Mouse (Mus musculus) cerebellum, postnatal 14 days (tissue): ENCODE results near the gene Rpl3.

Experiments
- DNase-seq, 2 experiments: peaks; one replicate each; pipeline ENCODE4 v3.0.0; 2021; ENCODE audit warnings: mixed read lengths in 2 of 2

Rpl3 gene

DNA sequence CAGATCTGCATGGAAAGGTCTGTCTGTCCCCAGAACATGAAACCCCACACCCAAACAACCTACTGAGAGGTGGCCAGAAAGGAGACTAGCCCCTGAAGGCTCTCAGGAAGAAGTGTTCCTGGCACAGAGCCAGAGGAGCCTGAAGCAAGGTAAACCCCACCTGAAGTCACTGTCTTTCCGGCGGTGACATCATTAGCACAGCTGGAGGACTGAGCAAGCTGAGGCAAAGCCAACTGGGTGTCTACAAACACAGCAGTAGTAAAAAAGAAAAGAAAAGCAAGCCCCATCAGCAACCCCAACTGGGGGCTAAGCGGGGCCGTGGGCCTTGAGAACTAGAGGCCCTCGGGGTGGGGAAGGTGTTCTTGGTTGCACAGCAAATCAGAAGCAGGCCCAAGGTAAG, 26.7 kb downstream of the Rpl3 start:
- no peak for DNase-seq

GRCm38 (mm10) chr15:80062821-80063220, 28.8 kb downstream of the Rpl3 start:
- DNase-seq, result no peak

- no peak for DNase-seq
Observed at GRCm38 (mm10) chr15:80062339-80062738, 29.3 kb downstream of the Rpl3 start.

GRCm38 (mm10) chr15:80061071-80061550, 30.6 kb downstream of the Rpl3 start:
- no peak for DNase-seq

GRCm38 (mm10) chr15:80060356-80061070, 31.2 kb downstream of the Rpl3 start:
- no peak for DNase-seq

GRCm38 (mm10) chr15:80059606-80060005, 32.1 kb downstream of the Rpl3 start:
- DNase-seq, result no peak

GRCm38 (mm10) chr15:80058151-80058550, 33.5 kb downstream of the Rpl3 start:
- no peak for DNase-seq

DNA sequence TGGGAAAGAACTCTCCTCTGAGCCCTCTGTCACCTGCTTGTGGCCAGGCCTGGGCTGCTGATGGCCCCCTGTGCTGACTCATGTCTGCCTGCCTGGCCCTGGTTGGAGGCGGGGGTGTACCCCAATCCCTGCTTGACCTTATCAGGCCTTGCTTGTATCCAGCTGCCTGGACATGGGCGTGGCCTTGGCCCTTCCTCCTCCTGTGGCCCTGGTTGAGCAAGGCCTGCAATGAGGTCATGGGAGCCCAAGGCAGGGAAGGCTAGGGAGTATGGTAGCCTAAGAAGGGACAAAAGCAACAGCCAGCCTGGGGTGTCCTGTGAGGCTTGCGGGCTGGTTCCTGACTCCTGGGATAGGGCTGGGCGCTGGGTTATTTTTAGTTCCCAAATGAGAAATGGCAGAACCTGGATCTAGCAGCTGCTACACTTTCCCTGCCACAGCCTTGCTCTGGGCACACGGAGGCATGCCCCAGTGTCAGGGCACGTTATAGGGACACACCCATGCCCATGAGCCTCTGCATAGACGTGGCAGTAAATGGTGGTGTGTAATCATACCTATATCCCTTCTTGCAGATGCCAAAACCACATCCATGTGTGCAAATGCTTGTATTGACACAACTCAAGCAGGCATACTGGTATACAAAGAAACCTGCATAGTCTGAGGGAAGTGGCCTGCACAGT, 37.5 kb downstream of the Rpl3 start:
- no peak for DNase-seq

- peak in 1 of 2 experiments; percentile 45 for DNase-seq
Observed at GRCm38 (mm10) chr15:80053381-80054033, 38.2 kb downstream of the Rpl3 start.

GRCm38 (mm10) chr15:80051782-80052181, 39.9 kb downstream of the Rpl3 start:
- DNase-seq, result no peak

- no peak for DNase-seq
Observed at GRCm38 (mm10) chr15:80051092-80051761, 40.4 kb downstream of the Rpl3 start.

- no peak for DNase-seq
Observed at GRCm38 (mm10) chr15:80050093-80050492, 41.6 kb downstream of the Rpl3 start.

GRCm38 (mm10) chr15:80047973-80048372, 43.7 kb downstream of the Rpl3 start:
- no peak for DNase-seq

- DNase-seq, result no peak
Observed at GRCm38 (mm10) chr15:80047242-80047641, 44.4 kb downstream of the Rpl3 start.

- DNase-seq, result no peak
Observed at GRCm38 (mm10) chr15:80045749-80046148, 45.9 kb downstream of the Rpl3 start.

- DNase-seq, result no peak
Observed at GRCm38 (mm10) chr15:80044249-80044648, 47.4 kb downstream of the Rpl3 start.

DNA sequence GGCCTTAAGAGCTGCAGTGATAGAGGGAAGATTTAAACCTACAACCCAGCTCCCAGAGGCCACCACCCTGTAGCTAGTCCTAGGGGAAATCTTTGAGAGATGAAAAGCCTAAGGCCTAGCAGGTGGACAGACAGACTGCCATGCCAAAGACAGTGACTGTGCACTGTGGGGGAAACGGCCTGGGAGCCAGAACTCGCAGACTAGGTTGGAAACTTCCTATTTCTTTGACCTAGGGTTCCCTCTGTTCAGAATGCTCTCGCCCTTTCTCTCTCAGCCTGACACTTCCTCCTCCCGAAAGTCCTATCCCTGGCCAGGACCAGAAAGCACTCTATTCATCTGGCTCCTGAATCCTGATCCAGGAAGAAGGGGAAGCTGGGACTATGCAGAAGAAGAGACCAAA, 49.5 kb downstream of the Rpl3 start:
- no peak for DNase-seq

DNA sequence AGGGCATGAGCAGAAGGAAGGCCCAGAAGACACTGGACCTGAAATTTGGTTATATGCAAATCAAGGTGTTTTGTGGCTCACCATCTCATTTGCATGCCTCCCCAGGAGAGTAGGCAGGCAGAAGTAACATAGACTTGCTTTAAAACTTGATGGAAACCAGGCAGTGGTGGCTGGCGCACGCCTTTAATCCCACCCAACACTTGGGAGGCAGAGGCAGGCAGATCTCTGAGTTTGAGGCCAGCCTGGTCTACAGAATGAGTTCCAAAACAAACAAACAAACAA, 53.6 kb downstream of the Rpl3 start:
- DNase-seq, result no peak

DNA sequence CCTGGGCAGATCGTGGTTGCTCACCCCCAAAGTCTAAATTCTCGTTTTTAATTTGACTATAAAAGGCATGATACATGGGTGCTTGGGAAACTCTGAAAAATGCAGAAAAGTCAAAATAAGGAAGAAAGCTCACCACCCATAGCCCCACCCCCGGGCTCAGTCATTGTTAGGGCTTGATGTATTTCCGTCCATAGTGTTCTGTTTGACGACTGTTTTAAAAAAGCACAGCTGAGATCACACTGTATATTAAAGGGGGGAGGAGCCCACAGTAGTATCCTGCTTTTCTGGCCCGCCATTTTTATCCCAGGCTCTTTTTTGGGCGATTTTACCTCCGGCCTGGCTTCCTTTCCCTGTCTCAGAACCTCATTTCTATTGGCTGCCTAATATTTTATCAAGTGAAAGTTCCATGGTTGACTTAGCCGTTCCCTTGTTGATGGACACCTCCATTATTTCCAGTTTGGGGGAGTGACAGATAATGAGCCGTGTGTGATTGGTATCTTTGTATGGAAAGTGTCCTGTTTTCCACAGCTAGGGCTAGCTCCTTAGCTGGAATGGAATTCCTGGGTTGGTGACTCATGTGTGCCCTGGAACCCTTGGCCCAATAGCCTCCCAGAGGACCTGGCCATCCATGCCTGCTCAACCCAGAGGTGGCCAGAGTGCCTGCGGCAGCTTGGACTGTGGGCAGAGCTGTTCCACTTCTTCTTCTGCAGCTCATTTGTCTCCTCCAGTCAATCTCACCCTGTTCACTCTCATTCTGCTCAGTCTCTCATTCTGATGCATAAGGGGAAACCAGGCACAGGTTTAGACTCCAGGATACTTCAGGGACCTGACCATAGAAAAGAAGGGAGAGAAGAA, 54.2 kb downstream of the Rpl3 start:
- no peak for DNase-seq

- DNase-seq, result no peak
Observed at GRCm38 (mm10) chr15:80035341-80035885, 56.3 kb downstream of the Rpl3 start.

GRCm38 (mm10) chr15:80034913-80035312, 56.8 kb downstream of the Rpl3 start:
- DNase-seq, result no peak

DNA sequence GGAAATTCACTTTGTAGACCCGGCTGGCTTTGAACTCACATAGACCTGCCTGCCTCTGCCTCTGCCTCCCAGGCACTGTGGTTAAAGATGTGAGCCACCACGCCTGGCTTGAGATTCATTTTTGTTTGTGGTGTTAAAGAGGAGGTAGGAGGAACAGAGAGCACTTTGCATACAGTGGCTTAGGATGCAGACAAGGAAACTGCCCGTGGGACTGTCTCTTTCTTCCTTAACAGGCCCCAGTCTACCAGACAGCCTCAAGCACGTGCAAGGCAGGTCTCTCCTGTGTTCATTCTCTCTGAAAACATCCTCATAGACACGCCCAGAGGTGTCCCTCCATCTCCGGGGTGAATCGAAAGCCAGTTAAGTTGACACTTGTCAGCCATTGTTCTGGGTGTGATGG, 57.3 kb downstream of the Rpl3 start:
- DNase-seq, result no peak
